ENCODE assay signal across 9 mouse cellular contexts in the genomic region with DNA sequence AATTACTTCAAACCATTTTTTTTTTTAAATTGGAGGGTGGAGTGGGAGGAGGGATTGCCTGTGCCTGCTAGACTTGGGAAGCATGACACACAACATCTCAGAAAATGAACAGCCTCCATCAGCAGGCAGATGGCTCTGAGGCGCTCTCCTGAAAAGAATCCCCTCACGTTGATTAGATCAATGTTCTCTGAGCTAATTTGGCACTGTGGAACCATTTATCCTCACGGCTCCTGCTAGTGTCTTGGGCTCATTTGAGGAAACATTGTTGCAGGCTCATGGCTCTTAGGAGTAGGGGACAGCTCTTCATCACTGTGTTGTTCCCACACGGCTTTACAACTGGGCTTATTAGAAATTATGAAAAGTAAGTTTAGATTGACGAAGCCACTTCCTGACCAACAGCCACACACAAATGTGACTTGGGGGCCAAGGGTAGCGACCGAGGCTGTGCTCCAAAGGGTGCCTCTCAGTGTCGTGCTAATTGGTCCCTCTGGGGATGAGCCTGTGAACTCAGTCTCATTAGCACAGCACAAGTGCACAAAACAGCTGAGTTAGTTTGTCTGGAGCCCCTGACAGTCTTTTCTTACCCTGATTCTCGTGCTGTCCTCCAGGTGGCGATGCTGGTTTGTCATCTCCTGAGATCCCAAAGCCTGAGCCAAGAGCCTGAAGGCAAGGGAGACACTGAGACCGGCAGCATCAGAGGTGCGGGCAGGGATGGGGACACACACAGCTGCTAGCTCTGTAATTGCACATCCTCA.
DNase-seq lines count a peak whose midpoint lies in the region; ATAC-seq and TF ChIP-seq lines count a peak whose summit lies in the region.
"Had no signal": no experiment of that assay in that cellular context is flagged by ENCODE, and none has a peak within 500 bp of the region (broad histone marks: within the 10 kb centered on the region; RNA-seq: fewer than 3 reads in every experiment).

No protein-coding gene starts in this region.

- H3K9me3 ChIP-seq in hindbrain, postnatal 0 days (ENCODE audit: low read length), result no peaks in the 10 kb centered on the region
- H3K9me3 ChIP-seq: lung, embryonic 15.5 days had no signal

- ATAC-seq in hindbrain, postnatal 0 days, result peak; percentile 73
- peak; percentile 99 for ATAC-seq in megakaryocyte, adult 5-6 weeks (ENCODE audit: poor library complexity, severe bottlenecking)

- no peak overlapping the region for H3K4me3 ChIP-seq in hindbrain, postnatal 0 days (ENCODE audit: low read length)
- H3K4me3 ChIP-seq: lung, embryonic 15.5 days had no signal

- whole genome bisulfite sequencing in hindbrain, postnatal 0 days, result 18% methylated on average over 12 of the region's 12 CpGs

- no peaks in the 10 kb centered on the region for H3K36me3 ChIP-seq in hindbrain, postnatal 0 days (ENCODE audit: insufficient read depth, low read length)
- H3K36me3 ChIP-seq: lung, embryonic 15.5 days had no signal

- peak; percentile 92 for TF ChIP-seq CTCF in hindbrain, postnatal 0 days (IDR thresholded peaks at IDR 0.05; ENCODE audit: low read depth)

- DNase-seq in WW6 (ENCODE audit: low read depth, low spot score), result peak; percentile 43
- DNase-seq in cerebellum, postnatal 14 days, result peak; percentile 88 to 90
- peak; percentile 57 to 70 for DNase-seq in frontal cortex, postnatal 25 days (ENCODE audit: low spot score in 2 of 2)
- peak; percentile 92 for DNase-seq in hindbrain, postnatal 0 days (ENCODE audit: low spot score)
- DNase-seq in left cerebral cortex, adult 18-20 months (ENCODE audit: low spot score in 2 of 2), result peak; percentile 77
- DNase-seq in retina, postnatal 7 days (ENCODE audit: low read depth, low spot score), result peak; percentile 76
- DNase-seq in urinary bladder, postnatal 14 days (ENCODE audit: low spot score), result peak; percentile 75

- H3K9ac ChIP-seq in hindbrain, postnatal 0 days (replicated peaks; ENCODE audit: low read length), result no peak overlapping the region
- H3K9ac ChIP-seq: lung, embryonic 15.5 days had no signal

- no peaks in the 10 kb centered on the region for H3K4me1 ChIP-seq in hindbrain, postnatal 0 days (ENCODE audit: insufficient read depth, low read length)
- H3K4me1 ChIP-seq: lung, embryonic 15.5 days had no signal

- no peak overlapping the region for H3K27ac ChIP-seq in hindbrain, postnatal 0 days
- H3K27ac ChIP-seq: lung, embryonic 15.5 days had no signal

- no peak overlapping the region for H3K4me2 ChIP-seq in hindbrain, postnatal 0 days (ENCODE audit: low read depth, low read length)
- H3K4me2 ChIP-seq: lung, embryonic 15.5 days had no signal

- no peaks in the 10 kb centered on the region for H3K27me3 ChIP-seq in hindbrain, postnatal 0 days (ENCODE audit: insufficient read depth, low read length)
- H3K27me3 ChIP-seq: lung, embryonic 15.5 days had no signal
